Mouse (Mus musculus) yolk sac, embryonic 10.5 days (tissue): ENCODE data around the gene Ccnd3.
"Not testable (repeated sequence)": the region's sequence is repeated elsewhere in the genome, so short reads cannot be mapped to it uniquely, and the experiment has no call there.

ENCODE experiments used
- DNase-seq: peaks from one replicate; pipeline ENCODE4 v3.0.0-alpha.2; 2017; ENCODE audit warnings: low spot score

The Ccnd3 gene

DNA sequence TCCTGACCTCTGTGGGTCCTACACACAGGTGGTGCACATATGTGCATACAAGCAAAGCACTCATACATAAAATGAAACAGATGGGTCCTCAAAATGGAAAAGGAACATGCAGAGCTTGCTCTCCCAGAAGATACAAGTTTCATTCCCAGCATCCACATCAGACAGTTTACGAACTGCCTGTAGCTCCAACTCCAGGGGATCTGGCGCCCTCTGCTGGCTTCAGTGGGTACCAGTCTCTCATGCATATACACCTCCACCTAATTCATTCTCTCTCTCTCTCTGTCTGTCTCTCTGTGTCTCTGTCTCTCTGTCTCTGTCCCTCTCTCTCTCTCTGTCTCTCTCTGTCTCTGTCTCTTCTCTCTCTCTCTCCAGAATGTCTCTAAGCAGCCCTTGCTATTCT is 22.4 kb upstream of the Ccnd3 start:
- DNase-seq: no peak

DNA sequence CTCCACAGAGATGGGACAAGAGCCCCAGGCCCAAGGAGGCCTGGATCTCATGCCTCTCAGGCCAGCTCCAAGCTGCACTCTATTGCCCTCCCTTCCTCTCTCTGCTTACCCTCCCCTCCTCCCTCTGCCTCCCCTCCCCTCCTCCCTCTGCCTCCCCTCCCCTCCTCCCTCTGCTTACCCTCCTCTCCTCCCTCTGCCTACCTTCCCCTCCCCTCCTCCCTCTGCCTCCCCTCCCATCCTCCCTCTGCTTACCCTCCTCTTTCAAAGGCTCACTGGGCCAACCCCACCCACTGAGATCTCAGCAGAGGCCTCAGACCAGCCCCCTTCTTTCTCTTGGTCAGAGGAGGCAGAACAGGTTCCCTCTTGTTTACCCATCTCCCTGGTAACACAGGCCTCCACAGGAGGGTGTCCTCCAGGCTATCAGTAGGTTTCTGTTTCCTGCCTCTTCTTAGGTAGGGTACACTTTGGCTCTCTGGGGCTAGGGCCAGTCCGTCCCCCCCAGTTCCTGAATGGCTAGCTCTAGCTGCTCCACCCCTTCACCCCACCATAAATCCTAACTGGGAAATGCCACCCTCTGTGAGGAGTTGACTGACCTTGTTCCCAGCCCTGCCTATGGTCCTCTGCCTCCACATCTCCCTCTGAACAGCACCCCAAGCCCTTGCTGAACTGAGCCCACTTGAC is 20.5 kb upstream of the Ccnd3 start:
- peak; percentile 62 for DNase-seq

DNA sequence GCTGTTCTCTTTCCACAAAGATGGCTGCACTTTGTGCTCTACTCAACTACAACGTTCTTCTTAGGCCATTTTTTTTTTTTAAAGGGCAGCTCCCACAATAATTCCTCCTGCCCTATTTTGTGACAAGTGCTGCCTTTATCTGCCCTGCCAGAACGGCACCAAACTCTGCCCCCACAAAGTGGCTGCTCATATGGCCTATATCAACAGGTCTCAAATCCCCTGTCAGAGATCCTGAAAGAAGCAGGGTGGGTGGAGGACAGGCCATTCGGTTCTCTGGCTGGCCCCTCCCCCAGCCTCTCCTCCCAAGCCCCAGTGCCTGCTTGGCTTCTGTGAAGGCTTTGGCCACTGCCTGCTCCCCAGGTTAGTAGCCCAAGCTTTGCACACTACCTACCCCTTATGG is 19.9 kb upstream of the Ccnd3 start:
- DNase-seq: no peak

DNA sequence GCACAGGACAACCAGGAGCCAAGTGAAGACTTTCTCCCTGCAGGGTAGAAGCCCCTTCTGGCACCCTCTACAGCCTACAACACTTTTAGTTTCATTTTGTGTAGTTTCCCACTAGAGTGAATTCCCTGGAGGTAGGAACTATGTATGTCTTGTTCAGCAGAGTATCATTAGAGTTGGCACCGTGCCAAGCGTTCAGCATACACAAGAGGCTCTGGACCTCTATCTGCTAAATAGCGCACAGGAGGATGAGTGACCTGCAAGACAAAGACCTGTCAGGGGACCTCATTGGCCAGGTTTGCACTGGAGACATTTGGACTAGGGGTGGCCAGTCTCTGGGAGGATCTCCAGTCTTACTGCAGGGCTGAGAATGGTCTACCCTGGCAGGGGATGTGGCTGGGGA is 19.1 kb upstream of the Ccnd3 start:
- no peak for DNase-seq

DNA sequence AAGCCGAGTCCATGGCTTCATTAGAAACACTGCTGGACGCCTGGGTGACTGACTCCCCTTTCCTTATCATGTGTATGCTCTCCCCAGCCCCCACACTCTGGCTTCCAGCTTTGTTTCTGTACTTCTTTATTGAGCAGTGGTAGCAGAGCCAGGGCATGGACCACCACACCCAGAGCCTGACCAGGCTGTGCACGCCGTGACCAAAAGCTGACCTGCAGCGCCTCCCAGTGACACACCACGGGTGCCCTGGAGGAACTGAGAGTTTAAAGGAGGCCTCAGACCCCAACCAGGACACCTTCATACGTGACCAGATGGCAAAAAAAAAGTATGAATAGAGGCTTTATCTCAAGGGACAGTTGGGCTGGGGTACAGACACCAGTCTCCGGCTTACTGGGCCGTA is 14.1 kb upstream of the Ccnd3 start:
- no peak for DNase-seq

DNA sequence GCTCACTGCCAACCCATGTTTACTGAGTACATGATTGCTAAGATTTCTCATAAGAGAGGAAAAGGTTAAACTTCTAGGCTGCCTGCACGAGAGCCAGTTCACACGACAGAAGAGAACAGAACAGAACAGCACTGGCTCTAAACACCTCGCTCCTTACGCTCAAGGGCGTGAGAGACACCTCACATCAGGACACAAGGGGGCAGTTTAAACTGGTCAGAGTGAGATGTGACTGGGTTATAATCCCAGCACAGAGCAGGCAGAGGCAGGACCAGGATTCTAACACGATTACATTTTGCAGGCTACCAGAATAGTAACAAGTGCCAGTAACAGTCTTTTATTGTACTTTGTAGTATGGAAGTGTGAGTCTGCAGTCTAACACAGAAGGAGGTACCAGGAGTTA is 12.1 kb upstream of the Ccnd3 start:
- no peak for DNase-seq

DNA sequence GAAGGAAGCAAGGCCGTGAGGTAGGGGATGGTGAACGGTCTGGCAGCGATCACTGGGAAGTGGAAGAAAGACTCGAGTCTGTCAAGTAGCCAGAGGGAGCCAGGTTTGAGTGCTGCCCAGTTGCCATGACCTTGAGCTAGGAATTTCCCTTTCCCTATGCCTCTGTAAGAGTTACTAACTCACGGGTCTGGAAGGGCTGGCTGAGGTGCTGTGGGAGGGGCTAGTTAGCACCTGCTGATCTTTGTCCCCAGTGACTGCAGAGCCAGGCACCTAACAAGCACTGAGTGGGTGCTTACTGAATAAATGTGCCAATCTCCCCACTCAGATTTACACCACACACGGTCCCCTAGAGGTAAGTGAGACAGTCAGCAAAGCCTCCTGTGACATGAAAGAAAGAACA is 11.2 kb upstream of the Ccnd3 start:
- DNase-seq: no peak

DNA sequence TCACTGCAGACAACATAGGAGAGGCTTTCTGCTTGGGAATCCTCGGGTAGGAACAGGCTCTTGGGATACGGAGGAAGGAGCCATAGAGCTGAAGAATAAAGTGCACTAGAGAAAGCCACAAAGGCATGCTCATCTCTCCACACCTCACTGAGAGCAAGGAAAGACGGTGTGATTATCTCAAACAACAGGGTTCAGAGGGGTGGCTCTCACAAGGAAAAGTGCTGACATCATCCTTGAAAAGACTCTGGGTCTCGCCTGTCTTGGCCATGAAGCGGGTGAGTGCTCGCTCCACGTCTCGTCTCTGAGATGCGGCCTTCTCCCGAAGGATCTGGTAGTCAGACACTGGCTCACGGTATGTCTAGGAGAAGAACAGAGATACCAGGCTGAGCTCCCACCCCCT is 10.7 kb upstream of the Ccnd3 start:
- no peak for DNase-seq

DNA sequence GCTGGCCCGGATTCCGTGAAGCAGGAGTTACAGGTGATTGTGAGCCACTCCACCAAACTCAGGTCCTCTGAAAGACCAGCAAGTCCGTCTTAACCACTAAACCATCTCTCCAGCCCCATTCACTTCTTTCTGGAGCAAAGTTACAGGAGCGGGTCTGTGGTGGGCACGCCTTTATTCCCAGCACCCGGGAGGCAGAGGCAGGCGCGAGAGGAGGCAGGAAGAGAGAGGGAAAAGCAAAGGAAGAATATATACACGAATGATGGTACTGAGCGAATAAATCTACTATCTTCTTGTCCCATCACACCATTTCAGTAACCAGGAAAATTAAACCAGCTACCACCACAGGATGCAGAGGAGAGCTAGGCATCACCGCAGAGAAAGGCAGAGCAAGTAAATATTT is 3.3 kb upstream of the Ccnd3 start:
- DNase-seq: no peak

DNA sequence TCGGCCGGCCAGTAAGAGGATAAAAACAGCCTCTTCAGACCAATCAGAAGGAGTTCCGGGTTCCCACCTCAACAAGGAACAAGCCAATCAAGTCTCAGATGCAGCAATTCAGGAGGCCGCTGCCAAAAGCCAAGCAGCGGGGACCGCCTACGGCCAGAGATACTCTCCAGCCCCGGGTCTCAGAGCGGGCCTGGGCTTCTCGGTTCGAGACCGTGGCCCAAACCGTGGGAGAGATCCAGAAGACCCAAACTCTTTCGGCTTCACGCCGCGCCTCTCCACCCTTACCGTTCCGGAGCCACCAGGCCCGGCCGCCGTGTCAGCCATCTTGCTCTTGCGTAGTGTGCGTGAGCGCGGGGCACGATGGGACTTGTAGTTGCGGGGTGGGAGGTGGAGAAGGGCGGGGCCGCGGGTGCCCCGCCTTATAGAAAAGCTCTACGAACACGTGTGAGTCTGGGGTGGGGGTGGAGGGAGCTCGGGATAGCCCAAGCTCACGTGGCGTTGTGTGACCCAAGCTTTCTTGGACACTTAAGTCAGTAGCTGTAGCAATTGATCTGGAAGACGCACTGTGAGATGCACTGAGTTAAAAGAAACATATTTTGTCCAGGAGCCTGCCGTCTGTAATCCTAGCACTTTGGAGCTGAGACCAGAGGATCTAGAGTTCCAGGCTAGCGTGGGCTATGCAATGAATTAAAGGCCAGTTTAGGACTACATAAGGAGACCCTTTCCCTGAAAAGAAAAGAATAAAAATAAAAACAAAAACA is 2.7 kb upstream of the Ccnd3 start, which contains the start of gene Taf8:
Taf8 (minus strand) TSS at position 347 of the 761 bp plus-strand sequence.
- DNase-seq: peak; percentile 99

DNA sequence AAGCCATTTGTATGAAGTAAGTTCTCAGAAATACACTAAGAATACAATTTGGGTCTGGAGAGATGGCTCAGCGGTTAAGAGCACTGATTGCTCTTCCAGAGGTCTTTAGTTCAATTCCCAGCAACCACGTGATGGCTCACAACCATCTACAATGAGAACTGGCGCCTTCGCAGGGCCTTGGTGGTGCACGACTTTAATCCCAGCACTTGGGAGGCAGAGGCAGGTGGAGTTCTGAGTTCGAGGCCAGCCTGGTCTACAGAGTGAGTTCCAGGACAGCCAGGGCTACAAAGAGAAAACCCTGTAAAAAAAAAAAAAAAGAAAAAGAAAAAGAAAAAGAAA is 2.2 kb upstream of the Ccnd3 start:
- DNase-seq: not testable (repeated sequence)

DNA sequence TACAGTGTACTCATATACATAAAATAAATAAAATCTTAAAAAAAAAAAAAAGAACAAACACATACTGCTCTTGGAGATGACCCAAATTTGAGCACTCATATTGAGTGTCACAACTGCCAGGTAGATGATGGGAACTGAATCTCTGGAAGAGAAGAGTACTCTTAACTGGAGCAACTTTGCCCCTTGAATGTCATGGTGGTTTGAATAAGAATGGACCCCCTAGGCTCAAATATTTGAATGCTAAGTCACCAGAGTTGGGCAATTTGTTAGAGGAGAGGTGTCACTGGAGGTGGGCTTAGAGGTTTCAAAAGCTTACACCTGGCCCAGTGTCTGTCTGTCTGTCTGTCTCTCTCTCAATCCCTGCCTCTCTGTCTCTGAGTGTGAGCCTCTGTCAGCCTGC is 1.2 kb upstream of the Ccnd3 start:
- no peak for DNase-seq

DNA sequence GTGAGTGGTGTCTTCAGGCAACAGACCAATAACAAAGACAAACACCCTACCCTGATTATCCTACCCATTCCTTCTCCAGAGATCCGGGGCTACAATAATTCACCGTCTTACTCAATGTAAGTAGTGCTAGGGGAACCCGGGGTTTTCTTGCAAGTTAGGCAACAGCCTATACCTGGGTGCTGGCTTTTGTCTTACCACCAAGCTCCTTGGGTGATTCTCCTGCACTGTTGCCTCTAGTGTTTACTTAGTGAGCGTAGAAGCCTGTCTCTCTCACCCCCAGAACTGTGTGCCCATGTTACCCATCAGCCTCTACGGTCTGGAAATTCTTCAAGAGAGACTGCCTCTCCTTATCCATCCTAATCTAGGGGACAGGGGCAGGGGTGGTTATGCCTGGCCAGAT is 623 bp upstream of the Ccnd3 start:
- no peak for DNase-seq

DNA sequence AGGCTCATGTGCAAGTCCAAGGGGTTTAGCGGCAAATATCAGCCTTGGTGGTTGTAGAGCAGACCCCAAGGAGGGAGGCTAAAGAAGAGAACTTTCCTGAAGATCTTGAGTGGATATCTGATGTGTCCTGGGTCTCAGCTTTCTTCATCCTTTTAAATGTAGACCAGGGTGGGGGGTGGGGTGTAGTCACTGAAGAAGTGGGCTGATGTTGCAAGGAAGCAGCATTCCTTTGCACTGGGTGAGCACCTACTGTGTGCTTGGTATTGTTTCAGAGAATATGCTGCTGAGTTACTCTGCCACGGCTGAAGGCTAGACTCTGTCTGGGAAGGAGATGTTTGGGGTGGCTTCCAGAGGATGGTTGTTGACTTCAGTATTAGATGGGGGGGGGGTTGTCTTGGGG is 715 bp downstream of the Ccnd3 start:
- no peak for DNase-seq

DNA sequence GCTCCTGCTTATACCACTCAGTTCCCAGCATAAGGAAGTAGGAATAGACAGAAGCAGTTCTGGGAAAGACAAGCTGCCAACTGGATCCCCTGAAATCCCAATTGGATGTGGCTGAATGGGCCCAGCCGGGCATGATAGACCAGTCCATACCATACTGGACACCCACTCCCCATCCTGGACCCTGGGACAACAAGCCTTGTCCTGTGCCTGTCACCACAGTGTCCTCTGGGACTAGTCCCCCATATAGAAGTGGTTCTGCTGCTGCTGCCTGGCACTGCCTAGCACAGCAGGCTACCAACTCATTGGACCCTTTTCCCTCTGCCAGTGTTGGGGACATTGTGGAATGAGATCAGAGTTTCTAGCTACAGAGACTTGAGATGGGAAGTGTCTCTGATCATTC is 1.2 kb downstream of the Ccnd3 start:
- no peak for DNase-seq

DNA sequence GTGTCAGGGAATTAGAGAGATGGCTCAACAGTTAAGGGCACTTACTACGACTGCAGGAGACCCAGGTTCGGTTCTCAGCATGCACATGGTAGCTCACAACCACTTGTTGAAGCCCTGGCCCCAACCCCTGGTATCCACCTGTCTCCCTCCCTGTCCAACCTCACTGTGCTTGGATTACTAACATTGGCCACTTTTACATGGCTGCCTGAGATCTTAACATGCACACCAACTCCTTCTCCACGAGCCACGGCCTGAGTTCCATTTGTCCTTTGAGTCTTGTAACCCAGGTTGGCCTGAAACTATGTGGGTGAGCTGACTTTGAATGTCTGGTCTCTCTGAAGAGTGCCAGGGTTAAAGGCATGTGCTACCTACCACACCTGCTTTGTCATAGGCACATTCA is 1.8 kb downstream of the Ccnd3 start:
- no peak for DNase-seq

DNA sequence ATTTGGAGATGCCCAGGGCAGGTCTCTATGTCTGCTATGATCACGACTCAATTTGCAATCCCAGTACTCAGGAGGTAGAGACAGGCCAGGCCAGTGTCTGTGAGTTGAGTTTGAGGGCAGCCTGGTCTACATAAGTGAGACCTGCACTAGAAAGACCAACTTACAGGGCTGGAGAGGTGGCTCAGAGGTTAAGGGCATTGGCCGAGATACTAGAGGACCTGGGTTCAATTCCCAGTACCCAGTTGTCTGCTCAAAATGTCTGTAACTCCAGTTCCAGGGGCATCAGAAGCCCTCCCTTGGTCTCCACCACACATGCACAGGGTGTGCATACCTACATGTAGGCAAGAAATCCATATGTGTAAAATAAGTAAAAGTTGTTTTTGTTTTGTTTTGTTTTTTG is 2.7 kb downstream of the Ccnd3 start:
- no peak for DNase-seq

DNA sequence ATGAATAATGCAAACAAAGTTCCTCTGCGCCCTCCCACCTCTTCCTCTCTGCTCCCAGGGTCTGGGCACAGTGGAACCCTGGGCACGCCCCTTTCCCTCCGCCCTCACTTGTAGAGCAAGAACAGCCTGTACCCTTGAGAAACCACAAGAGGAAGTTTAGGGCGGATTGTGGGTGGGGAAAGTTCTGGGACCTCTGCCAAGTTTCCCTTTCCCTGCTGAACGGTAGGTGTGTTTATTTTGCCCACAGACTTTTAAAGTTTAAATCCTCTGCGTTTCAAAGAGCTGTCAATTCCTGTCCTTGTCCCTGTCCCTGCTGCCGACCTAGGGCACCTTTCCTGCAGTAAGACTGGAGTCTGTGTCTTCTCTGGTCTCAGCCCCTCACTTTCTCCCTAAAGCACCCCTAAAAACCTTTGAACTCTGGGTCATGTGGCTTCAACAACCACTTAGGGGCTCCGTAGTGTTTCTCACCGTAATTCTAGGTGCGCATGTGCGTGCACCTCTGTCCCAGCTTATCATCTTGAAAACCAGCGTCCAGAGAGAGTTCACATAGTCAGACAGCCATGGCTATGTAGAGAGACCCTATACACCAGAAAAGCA is 3.3 kb downstream of the Ccnd3 start:
- DNase-seq: peak; percentile 80

DNA sequence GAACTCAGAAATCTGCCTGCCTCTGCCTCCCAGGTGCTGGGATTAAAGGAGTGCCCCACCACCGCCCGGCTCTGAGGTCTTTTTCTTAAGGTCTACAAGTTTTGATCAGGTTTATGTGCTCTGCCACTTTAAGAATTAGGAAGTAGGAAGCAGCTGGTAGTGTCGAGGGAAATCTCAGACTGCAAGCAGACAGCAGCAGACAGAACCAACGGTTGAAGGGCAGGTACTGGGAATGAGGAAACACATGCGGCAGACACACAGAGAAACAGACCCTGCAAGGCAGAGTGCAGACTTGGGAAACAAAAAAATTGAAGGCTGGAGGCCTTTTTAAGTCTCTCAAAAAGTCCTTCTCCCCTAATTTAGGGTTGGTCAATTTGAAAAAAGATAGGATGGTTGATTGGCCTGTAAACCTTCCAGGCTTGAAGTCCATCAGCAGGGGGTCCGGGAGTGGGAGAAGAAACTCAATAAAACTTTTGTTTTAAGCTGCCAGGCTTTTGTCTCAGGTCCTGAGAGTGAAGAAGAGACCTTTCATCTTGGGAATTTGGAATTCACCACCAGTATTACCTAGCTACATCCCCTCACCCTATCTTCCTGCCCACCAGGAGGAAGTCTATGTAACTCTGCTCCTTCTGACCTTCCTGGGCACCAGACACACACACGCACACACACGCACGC is 4.3 kb downstream of the Ccnd3 start:
- DNase-seq: no peak

DNA sequence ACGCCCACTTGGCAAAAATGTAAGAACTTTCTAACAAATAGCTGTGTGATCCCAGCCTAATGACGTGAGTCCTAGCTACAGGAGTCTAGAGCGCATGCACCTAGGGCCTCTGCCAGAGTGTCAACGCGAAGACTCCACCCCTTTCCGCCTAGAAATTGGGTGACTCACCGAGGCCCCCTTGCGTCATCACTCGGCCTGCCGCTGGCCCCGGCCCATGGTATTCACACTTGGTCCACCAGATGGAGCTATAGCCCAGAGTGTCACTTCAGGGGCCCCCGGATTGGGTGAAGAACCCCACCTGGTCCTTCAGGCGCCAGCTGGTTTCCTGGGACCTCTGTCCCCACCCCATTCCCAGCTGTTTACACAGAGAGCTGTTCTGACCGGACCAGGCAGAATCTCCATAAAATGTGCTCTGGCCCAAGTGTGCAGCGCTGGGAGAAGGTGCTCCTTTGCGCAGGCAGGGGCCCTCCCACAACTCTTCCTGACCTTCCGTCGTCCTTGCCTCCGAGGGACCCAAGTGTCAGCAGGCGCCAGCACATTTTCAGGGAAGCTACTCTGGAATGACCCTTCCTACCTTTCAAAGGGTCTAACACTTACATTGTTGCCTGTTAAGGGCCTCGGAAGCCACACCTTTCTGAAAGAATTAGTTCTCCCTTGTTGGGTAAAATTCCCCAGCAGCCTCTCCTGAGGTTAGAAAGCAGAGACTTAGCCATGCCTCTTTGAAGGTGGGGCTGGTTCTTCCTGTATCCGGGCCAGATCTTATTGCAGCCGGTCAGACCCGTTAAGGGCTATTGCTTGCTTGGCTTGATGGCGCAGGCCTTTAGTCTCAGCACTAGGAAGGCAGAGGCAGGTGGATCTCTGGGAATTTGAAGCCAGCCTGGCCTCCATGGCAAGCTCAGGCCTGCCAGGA is 6.5 kb downstream of the Ccnd3 start:
- DNase-seq: peak; percentile 96

DNA sequence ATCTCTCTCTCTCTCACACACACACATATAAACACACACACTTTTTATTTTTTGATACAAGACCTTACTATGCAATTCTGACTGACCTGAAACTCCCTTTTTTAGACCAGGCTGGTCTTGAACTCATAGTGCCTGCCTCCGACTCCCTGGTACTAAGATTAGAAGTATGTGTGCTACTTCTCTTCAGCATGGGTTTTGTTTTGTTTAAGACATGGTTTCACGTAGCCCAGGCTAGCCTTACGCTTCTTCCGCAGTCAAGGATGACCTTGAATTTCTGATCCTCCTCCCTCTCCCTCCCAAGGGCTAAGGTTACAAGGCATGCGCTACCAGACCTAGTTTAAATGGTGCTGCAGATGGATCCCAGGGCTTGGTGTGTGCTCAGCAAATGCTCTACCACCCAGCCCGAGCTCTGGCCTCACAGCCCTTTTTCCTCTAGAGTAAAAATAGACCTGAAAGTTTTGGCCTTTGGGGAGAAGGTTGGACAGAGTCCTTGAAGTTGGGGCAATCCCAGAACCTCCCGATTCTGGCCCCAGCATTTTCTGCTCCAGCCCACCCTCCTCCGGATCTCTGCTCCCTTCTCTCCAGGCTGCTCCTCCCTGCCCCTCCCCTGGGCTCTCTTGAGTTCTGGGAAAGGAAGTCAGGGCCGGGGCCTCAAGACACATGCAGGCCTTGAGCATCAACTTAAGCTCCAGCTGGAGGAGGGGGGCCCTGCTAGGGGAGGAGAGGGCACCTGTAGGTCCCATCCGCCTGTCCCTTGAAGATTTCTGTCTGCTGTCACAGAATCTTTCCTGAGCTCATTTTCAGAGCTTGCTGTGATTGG is 8.3 kb downstream of the Ccnd3 start:
- no peak for DNase-seq
